Mouse (Mus musculus) embryonic facial prominence, embryonic 15.5 days (tissue): ENCODE results near the gene Hcn2. TPM values are rescaled to one million over a fixed set of nuclear protein-coding genes. Genes with fewer than 3 reads are reported as not detected.

Experiments used
- ATAC-seq: fragments of 200-750 bp; cut with Nextera tagmentation; 2 replicates; pipeline ENCODE4 v1.8.0; 2017; ENCODE audit warnings: low read depth, moderate TSS enrichment; ENCODE audit not compliant: insufficient number of reproducible peaks, low FRiP score, low TSS enrichment
- H3K27ac ChIP-seq: fragments of 300-500 bp; sonication (generic); replicated peaks from 2 replicates; pipeline ENCODE4 v1.5.1; 2015; ENCODE audit warnings: mild to moderate bottlenecking, inconsistent platforms
- H3K27me3 ChIP-seq: fragments of 300-500 bp; sonication (generic); 2 replicates; pipeline ENCODE4 v1.6.1; 2015; ENCODE audit warnings: inconsistent platforms
- H3K36me3 ChIP-seq: fragments of 300-500 bp; sonication (generic); 2 replicates; pipeline ENCODE4 v1.6.1; 2015; ENCODE audit warnings: mild to moderate bottlenecking, inconsistent platforms
- H3K4me1 ChIP-seq: fragments of 300-500 bp; sonication (generic); 2 replicates; pipeline ENCODE4 v1.6.1; 2015; ENCODE audit warnings: inconsistent platforms
- H3K4me2 ChIP-seq: fragments of 300-500 bp; sonication (generic); replicated peaks from 2 replicates; pipeline ENCODE4 v1.6.1; 2015; ENCODE audit warnings: mild to moderate bottlenecking, inconsistent platforms
- H3K4me3 ChIP-seq: fragments of 300-500 bp; sonication (generic); replicated peaks from 2 replicates; pipeline ENCODE4 v1.5.1; 2015; ENCODE audit warnings: mild to moderate bottlenecking, inconsistent platforms
- H3K9ac ChIP-seq: fragments of 300-500 bp; sonication (generic); 2 replicates; pipeline ENCODE4 v1.6.1; 2015; ENCODE audit warnings: inconsistent platforms
- H3K9me3 ChIP-seq: fragments of 300-500 bp; sonication (generic); replicated peaks from 2 replicates; pipeline ENCODE4 v1.6.1; 2016; ENCODE audit warnings: inconsistent platforms
- WGBS: fragments of 180-500 bp; shearing (Covaris S2); methylation state at CpG from one replicate; pipeline ENCODE4 v1.1.7; 2015; 5-methylcytosine and 5-hydroxymethylcytosine counted together
- polyA plus RNA-seq: library from polyadenylated mRNA; unstranded; fragments of >200 nt; fragmentation: Nextera tagmentation; extraction: Ambion mirVana; gene quantifications from 2 replicates; pipeline ENCODE4 v1.2.1, GENCODE M21; 2015

The Hcn2 gene
- polyA plus RNA-seq = 0.07 and 0.13 TPM in 2 replicates

DNA sequence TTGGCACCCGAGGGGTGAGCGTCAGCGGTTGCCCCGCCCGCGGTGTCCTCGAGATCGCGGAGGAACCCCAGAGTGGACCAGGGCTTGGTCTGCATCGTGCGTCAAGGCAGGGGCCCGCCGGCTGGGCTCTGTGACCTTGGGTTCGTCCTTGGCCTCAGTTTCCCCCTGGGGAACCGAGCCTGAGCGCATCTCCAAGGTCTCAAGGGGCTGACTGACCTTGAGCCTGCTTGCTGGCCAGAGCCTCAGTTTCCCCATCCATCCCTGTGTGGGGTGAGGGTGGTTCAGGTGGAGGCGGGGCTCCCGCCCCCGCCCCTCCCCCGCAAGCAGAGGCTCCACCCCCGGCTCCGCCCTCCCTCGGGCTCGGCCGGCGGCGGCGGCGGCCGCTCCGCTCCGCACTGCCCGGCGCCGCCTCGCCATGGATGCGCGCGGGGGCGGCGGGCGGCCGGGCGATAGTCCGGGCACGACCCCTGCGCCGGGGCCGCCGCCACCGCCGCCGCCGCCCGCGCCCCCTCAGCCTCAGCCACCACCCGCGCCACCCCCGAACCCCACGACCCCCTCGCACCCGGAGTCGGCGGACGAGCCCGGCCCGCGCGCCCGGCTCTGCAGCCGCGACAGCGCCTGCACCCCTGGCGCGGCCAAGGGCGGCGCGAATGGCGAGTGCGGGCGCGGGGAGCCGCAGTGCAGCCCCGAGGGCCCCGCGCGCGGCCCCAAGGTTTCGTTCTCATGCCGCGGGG is at the start of gene Hcn2:
Gene Hcn2, plus strand, starts transcription at position 381 of the 734 bp plus-strand sequence.
- WGBS = 4% methylated on average over 29 of the region's 91 CpGs
- no peak for ATAC-seq
- Histone ChIP-seq H3K4me2 (peak within 1 kb of the TSS; percentile 98), H3K4me1 (peaks cover 21% of the 10 kb centered on the region), H3K4me3 (peak within 1 kb of the TSS; percentile 56), H3K9me3 (no peaks in the 10 kb centered on the region), H3K36me3 (peaks cover 7% of the 10 kb centered on the region), H3K27ac (no peak within 1 kb of the TSS), H3K9ac (peak within 1 kb of the TSS; percentile 1; the same call in 1 of the 2 replicates), H3K27me3 (peaks cover 59% of the 10 kb centered on the region)

GRCm38 (mm10) chr10:79668076-79668475 is 48.4 kb upstream of the Hcn2 start:
- WGBS = 82% methylated on average over 5 of the region's 5 CpGs

DNA sequence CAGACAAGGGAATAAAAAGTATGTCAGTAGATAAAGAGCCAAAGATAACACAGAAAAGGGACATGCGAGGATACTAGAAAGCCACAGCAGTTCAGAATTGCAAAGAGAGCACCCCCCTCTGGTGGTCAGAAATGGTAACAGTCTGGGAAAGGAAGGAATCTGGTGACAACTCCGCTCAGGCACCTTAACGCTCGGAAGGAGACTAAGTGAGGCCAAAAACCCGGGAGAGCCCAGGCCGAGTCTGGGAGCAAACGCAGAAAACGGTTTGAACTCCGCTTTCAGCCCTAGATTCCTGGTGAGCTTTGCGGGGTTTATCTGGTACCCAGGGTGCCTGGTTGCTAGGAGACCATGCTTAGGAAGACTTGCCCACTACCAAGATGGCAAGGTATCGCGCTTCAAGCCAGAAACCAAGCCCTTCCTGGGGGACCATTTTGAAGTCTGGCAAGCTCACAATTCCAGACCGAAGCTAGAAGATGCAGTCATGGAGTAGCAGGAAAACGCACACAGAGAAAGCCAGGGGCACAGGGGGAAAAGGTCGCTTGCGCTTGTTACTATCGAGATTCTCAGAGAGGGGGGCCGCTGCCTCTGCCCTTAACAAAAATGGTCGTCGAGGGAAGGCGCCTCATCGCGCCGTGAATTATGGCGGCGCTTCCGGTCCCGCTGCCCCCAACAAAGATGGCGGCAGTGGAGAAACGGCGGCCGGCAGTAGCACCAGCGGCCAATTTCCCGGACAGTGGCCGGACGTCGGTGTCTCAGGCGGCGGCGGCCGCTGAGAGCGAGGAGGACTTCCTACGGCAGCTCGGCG is 47.5 kb upstream of the Hcn2 start, which contains the start of gene Tpgs1:
Gene Tpgs1, plus strand, starts transcription at position 599 of the 805 bp plus-strand sequence.
- peak within 1 kb of the TSS; percentile 88 for H3K4me2 ChIP-seq
- peaks cover 12% of the 10 kb centered on the region for H3K4me1 ChIP-seq
- peak within 1 kb of the TSS; percentile 100 for H3K4me3 ChIP-seq
- H3K27me3 ChIP-seq = no peaks in the 10 kb centered on the region
- no peaks in the 10 kb centered on the region for H3K9me3 ChIP-seq
- H3K36me3 ChIP-seq = peaks cover 13% of the 10 kb centered on the region
- H3K27ac ChIP-seq = peak within 1 kb of the TSS; percentile 92
- H3K9ac ChIP-seq = peak within 1 kb of the TSS; percentile 87
- WGBS = under 1% methylated on average over 45 of the region's 45 CpGs
- ATAC-seq = peak; percentile 75

More at GRCm38 (mm10) chr10:79668076-79668475, 48.4 kb upstream of the Hcn2 start:
- ATAC-seq = no peak
- H3K4me2 ChIP-seq = no peak overlapping the region
- peaks cover 6% of the 10 kb centered on the region for H3K36me3 ChIP-seq
- H3K4me1 ChIP-seq = peaks cover 12% of the 10 kb centered on the region
- H3K9ac ChIP-seq = no peak overlapping the region
- H3K27ac ChIP-seq = no peak overlapping the region
- no peaks in the 10 kb centered on the region for H3K27me3 ChIP-seq
- H3K9me3 ChIP-seq = no peaks in the 10 kb centered on the region
- no peak overlapping the region for H3K4me3 ChIP-seq

DNA sequence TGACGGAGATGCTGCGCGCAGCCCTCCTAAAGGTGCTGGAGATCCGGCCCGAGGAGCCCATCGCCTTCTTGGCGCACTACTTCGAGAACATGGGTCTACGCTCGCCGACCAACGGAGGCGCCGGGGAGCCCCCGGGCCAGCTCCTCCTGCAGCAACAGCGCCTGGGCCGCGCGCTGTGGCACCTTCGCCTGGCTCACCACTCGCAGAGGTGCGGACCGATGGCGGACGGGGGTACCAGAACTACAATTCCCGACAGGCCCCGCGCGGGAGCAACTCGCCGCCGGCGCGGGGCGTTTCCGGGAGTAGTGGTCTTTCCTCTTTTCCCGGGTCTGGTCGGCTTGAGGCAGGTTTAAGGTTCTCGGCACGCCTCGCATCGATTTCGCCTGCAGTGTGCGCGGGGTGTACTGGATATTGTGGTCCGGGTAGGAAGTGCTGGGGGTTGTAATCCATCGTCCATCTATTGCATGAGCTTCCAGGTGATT is 46.8 kb upstream of the Hcn2 start:
- peak overlapping the region; percentile 100 for H3K4me3 ChIP-seq
- H3K36me3 ChIP-seq = peaks cover 13% of the 10 kb centered on the region
- H3K9ac ChIP-seq = peak overlapping the region; percentile 87
- peaks cover 9% of the 10 kb centered on the region for H3K4me1 ChIP-seq
- H3K4me2 ChIP-seq = peak overlapping the region; percentile 88
- no peaks in the 10 kb centered on the region for H3K9me3 ChIP-seq
- WGBS = under 1% methylated on average over 47 of the region's 47 CpGs
- ATAC-seq = peak; percentile 41
- peak overlapping the region; percentile 92 for H3K27ac ChIP-seq
- H3K27me3 ChIP-seq = no peaks in the 10 kb centered on the region

DNA sequence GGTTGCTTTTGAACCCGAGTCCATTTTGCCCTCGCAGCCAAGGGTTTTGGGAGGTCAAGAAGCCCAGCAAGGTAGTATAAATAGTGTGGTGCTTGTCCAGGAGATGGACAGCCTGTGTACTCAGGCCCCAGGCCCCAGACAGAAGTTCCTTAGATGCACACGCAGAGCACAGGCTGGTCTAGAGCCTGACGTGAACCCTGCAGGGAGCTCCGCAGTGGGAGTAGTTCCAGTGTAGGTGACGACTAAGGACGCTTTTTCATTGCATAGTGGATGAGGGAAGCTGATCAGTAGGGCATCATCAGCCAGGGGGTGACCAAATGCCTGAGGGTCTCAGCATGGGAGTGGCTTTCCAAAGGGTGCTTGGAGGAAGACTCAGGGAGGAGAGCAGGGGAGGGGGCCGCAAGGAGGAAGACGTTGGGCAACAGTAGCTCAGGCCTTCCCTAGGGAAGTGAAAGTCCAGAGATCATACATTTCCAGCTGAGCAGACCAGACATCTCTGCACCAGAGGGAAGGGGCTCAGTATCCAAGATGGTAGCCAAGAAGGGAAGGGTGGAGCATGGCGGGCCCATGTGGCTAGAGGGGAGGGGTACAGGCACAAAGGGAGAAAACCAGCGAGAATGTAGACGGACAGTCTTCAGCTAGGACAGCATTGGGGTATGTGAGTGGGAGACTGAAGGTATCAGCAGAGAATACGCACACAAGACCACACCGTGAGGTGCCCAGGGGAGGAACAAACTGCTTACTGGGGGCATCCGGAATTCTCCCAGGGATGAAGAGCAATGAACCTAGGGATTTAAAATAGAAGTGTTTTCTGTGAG is 46.2 kb upstream of the Hcn2 start:
- WGBS = 35% methylated on average over 15 of the region's 15 CpGs
- Histone ChIP-seq H3K27me3 (no peaks in the 10 kb centered on the region), H3K9me3 (no peaks in the 10 kb centered on the region), H3K4me2 (peak overlapping the region; percentile 88), H3K27ac (peak overlapping the region; percentile 92), H3K4me1 (peaks cover 9% of the 10 kb centered on the region), H3K4me3 (peak overlapping the region; percentile 100), H3K36me3 (peaks cover 14% of the 10 kb centered on the region), H3K9ac (peak overlapping the region; percentile 87)
- no peak for ATAC-seq

DNA sequence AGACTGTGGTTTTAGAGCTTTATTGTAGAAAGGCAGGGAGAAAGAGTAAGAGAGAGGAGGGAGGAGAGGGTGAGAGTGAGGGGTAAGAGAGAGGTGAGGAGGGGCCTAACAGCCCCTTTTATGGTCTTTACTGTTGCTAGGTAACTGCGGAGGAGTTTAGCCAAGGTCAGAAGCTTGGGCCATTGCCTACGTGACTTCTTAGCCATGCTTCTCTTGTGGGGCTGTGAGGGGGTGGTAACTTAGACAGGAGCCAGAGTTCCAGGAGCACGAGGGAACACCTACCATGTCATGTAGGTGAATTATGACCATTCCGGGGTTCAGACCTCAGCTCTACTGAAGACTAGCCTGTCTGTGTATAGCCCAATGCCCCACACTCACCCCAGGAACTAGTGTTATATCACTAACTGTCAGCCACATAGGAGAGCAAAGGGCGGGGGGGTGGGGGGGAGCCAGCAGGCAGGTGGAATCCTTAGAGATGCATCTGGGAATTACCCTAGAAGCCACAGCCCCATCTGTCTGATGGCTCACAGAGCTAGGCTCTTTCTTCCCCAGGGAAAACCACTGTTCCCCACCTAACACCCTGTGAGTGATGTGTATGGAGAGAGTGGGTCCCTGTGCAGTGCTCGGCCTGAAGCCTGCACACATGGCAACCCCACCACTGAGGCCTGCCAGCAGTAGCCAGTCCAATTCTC is 44.9 kb upstream of the Hcn2 start:
- no peak overlapping the region for H3K27ac ChIP-seq
- 88% methylated on average over 6 of the region's 6 CpGs for WGBS

GRCm38 (mm10) chr10:79672088-79672455 is 44.4 kb upstream of the Hcn2 start:
- H3K9ac ChIP-seq = no peak overlapping the region
- H3K27me3 ChIP-seq = no peaks in the 10 kb centered on the region
- H3K4me1 ChIP-seq = peaks cover 9% of the 10 kb centered on the region
- no peak for ATAC-seq
- peaks cover 32% of the 10 kb centered on the region for H3K36me3 ChIP-seq
- no peak overlapping the region for H3K4me2 ChIP-seq
- H3K27ac ChIP-seq = no peak overlapping the region
- H3K4me3 ChIP-seq = no peak overlapping the region
- WGBS = 64% methylated on average over 3 of the region's 3 CpGs
- H3K9me3 ChIP-seq = no peaks in the 10 kb centered on the region

More for the DNA sequence above, 44.9 kb upstream of the Hcn2 start:
- H3K27me3 ChIP-seq = no peaks in the 10 kb centered on the region
- peaks cover 27% of the 10 kb centered on the region for H3K36me3 ChIP-seq
- no peak overlapping the region for H3K9ac ChIP-seq
- no peak overlapping the region for H3K4me2 ChIP-seq
- peaks cover 9% of the 10 kb centered on the region for H3K4me1 ChIP-seq
- no peak for ATAC-seq
- no peak overlapping the region for H3K4me3 ChIP-seq
- H3K9me3 ChIP-seq = no peaks in the 10 kb centered on the region

GRCm38 (mm10) chr10:79673054-79673453 is 43.4 kb upstream of the Hcn2 start:
- no peaks in the 10 kb centered on the region for H3K9me3 ChIP-seq
- peaks cover 32% of the 10 kb centered on the region for H3K36me3 ChIP-seq
- H3K9ac ChIP-seq = no peak overlapping the region
- H3K4me2 ChIP-seq = no peak overlapping the region
- WGBS = 87% methylated on average over 3 of the region's 3 CpGs
- ATAC-seq = no peak
- no peak overlapping the region for H3K4me3 ChIP-seq
- H3K4me1 ChIP-seq = peaks cover 9% of the 10 kb centered on the region
- H3K27me3 ChIP-seq = no peaks in the 10 kb centered on the region
- no peak overlapping the region for H3K27ac ChIP-seq

DNA sequence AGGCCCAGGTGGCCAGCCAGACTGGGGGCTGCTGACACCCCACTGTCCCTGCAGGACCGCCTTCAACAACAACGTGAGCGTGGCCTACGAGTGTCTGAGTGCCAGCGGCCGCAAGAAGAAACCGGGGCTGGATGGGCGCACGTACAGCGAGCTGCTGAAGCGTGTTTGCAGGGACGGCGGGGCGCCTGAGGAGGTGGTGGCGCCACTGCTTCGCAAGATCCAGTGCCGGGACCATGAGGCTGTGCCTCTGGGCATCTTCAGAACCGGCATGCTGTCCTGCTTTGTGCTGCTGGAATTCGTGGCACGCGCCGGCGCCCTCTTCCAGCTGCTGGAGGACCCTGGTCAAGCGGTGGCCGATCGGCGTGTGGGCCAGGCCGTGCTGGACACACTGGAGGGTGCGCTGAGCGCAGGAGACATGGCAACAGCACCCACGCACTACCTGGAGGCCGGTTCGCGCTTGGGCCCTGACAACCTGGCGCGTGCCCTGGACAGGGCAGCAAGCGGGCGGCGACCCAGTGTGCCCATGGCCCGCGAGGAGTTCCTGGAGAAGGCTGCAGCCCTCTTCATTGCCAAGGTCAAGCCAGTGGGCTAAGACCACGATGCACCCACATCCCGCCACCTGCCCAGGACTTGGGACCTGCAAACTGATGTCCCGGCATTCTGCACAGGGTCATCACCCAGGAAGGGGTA is 40.9 kb upstream of the Hcn2 start:
- peaks cover 3% of the 10 kb centered on the region for H3K4me1 ChIP-seq
- peaks cover 32% of the 10 kb centered on the region for H3K36me3 ChIP-seq
- WGBS = 61% methylated on average over 44 of the region's 44 CpGs
- H3K27ac ChIP-seq = no peak overlapping the region
- H3K4me3 ChIP-seq = no peak overlapping the region
- no peaks in the 10 kb centered on the region for H3K9me3 ChIP-seq
- no peak overlapping the region for H3K9ac ChIP-seq
- no peaks in the 10 kb centered on the region for H3K27me3 ChIP-seq
- ATAC-seq = no peak
- no peak overlapping the region for H3K4me2 ChIP-seq
